8 mouse cellular contexts compared by ENCODE assay signal in genomic region chr9:86466990-86467870, GRCm38 (mm10). TPM values are rescaled to one million over a fixed set of nuclear protein-coding genes. Genes with fewer than 3 reads are reported as not detected.
DNase-seq lines count a peak whose midpoint lies in the region; ATAC-seq and TF ChIP-seq lines count a peak whose summit lies in the region.

TSS of gene Dop1a (plus strand) at chr9:86467154.

- H3K27me3 ChIP-seq in kidney, embryonic 15.5 days, result 0 out of 2 replicates have a peak, but pooled peaks cover 6% of the 10 kb centered on the region
- no peaks in the 10 kb centered on the region for H3K27me3 ChIP-seq in liver, embryonic 11.5 days (replicated peaks; ENCODE audit: control insufficient read depth, insufficient read depth, low read length)
- H3K27me3 ChIP-seq in stomach, embryonic 14.5 days (ENCODE audit: control insufficient read depth, insufficient read depth, low read length), result no peaks in the 10 kb centered on the region

- H3K9ac ChIP-seq in kidney, embryonic 15.5 days, result peak within 1 kb of the TSS; percentile 86
- H3K9ac ChIP-seq in liver, embryonic 11.5 days (ENCODE audit: low read depth, low read length), result peak within 1 kb of the TSS; percentile 84
- peak within 1 kb of the TSS; percentile 74 for H3K9ac ChIP-seq in stomach, embryonic 14.5 days (replicated peaks; ENCODE audit: low read depth, low read length)

- peak; percentile 93 for DNase-seq in A20 (ENCODE audit: low read depth, low spot score)
- DNase-seq in heart, adult 9 months (ENCODE audit: low spot score in 2 of 2), result peak; percentile 84 to 88
- DNase-seq in liver, embryonic 11.5 days (ENCODE audit: low spot score), result peak; percentile 88
- DNase-seq in naive thymus-derived CD4-positive, alpha-beta T cell, adult 2 months (ENCODE audit: low read depth), result peak; percentile 96

- peak within 1 kb of the TSS; percentile 44 for H3K27ac ChIP-seq in bone marrow macrophage, adult 2 months (ENCODE audit: insufficient read depth, low read depth, low read length)
- peak within 1 kb of the TSS; percentile 21; the same call in 1 of the 2 replicates for H3K27ac ChIP-seq in embryonic fibroblast, embryonic 13.5 days (ENCODE audit: insufficient read depth, low read length)
- H3K27ac ChIP-seq in kidney, embryonic 15.5 days, result peak within 1 kb of the TSS; percentile 84
- peak within 1 kb of the TSS; percentile 71 for H3K27ac ChIP-seq in liver, embryonic 11.5 days (ENCODE audit: low read depth, low read length)
- H3K27ac ChIP-seq in stomach, embryonic 14.5 days (ENCODE audit: low read length), result peak within 1 kb of the TSS; percentile 56

- ATAC-seq in kidney, embryonic 15.5 days (replicated peaks; ENCODE audit: low FRiP score), result peak; percentile 95
- peak; percentile 91 for ATAC-seq in liver, embryonic 11.5 days (replicated peaks; ENCODE audit: low FRiP score)
- ATAC-seq in stomach, embryonic 14.5 days (ENCODE audit: insufficient number of reproducible peaks, insufficient read depth, low FRiP score, low read depth), result peak; percentile 95

- peak within 1 kb of the TSS; percentile 82 for H3K4me2 ChIP-seq in kidney, embryonic 15.5 days
- peak within 1 kb of the TSS; percentile 81 for H3K4me2 ChIP-seq in liver, embryonic 11.5 days
- H3K4me2 ChIP-seq in stomach, embryonic 14.5 days (replicated peaks; ENCODE audit: low read depth, low read length), result peak within 1 kb of the TSS; percentile 70

- peaks cover 7% of the 10 kb centered on the region for H3K4me1 ChIP-seq in bone marrow macrophage, adult 2 months (ENCODE audit: control insufficient read depth, insufficient read depth, low read length)
- 0 out of 2 replicates have a peak, but pooled peaks cover 2% of the 10 kb centered on the region for H3K4me1 ChIP-seq in embryonic fibroblast, embryonic 13.5 days (ENCODE audit: control insufficient read depth, insufficient read depth, low read length)
- peaks cover 12% of the 10 kb centered on the region for H3K4me1 ChIP-seq in kidney, embryonic 15.5 days
- H3K4me1 ChIP-seq in liver, embryonic 11.5 days (replicated peaks; ENCODE audit: control insufficient read depth, insufficient read depth, low read length), result peaks cover 6% of the 10 kb centered on the region; the same call in 1 of the 2 replicates
- H3K4me1 ChIP-seq in stomach, embryonic 14.5 days (ENCODE audit: control insufficient read depth, insufficient read depth, low read length), result 0 out of 2 replicates have a peak, but pooled peaks cover 6% of the 10 kb centered on the region

- H3K9me3 ChIP-seq in kidney, embryonic 15.5 days (replicated peaks), result no peaks in the 10 kb centered on the region
- no peaks in the 10 kb centered on the region for H3K9me3 ChIP-seq in liver, embryonic 11.5 days (ENCODE audit: control insufficient read depth, low read length)
- no peaks in the 10 kb centered on the region for H3K9me3 ChIP-seq in stomach, embryonic 14.5 days (ENCODE audit: control insufficient read depth, low read depth, low read length)

- TF ChIP-seq CTCF in bone marrow macrophage, adult 2 months (IDR thresholded peaks at IDR 0.05; ENCODE audit: low read depth, low read length), result 0 out of 2 replicates have a peak, but pooled peaks have one; percentile 19
- TF ChIP-seq CTCF in embryonic fibroblast, embryonic 13.5 days (IDR thresholded peaks at IDR 0.05; ENCODE audit: borderline replicate concordance, insufficient read depth, low read length), result peak; percentile 79

- no peak for TF ChIP-seq POLR2A in bone marrow macrophage, adult 2 months (IDR thresholded peaks at IDR 0.05; ENCODE audit: borderline replicate concordance, low read depth, low read length)
- TF ChIP-seq POLR2A in embryonic fibroblast, embryonic 13.5 days (IDR thresholded peaks at IDR 0.05; ENCODE audit: low read depth, low read length), result peak; percentile 76

- H3K4me3 ChIP-seq in bone marrow macrophage, adult 2 months (ENCODE audit: insufficient read depth, low read length), result peak within 1 kb of the TSS; percentile 83
- H3K4me3 ChIP-seq in embryonic fibroblast, embryonic 13.5 days (ENCODE audit: insufficient read depth, low read length), result peak within 1 kb of the TSS; percentile 96
- H3K4me3 ChIP-seq in kidney, embryonic 15.5 days (replicated peaks), result peak within 1 kb of the TSS; percentile 93
- H3K4me3 ChIP-seq in liver, embryonic 11.5 days (ENCODE audit: low read depth, low read length), result peak within 1 kb of the TSS; percentile 91
- H3K4me3 ChIP-seq in stomach, embryonic 14.5 days (ENCODE audit: low read depth, low read length), result peak within 1 kb of the TSS; percentile 91

- WGBS in kidney, embryonic 15.5 days, result under 1% methylated on average over 93 of the region's 93 CpGs
- under 1% methylated on average over 90 of the region's 93 CpGs for WGBS in liver, embryonic 11.5 days
- WGBS in stomach, embryonic 14.5 days, result under 1% methylated on average over 93 of the region's 93 CpGs

- no peaks in the 10 kb centered on the region for H3K36me3 ChIP-seq in kidney, embryonic 15.5 days
- no peaks in the 10 kb centered on the region for H3K36me3 ChIP-seq in liver, embryonic 11.5 days (ENCODE audit: control insufficient read depth, insufficient read depth, low read length)
- H3K36me3 ChIP-seq in stomach, embryonic 14.5 days (ENCODE audit: control insufficient read depth, insufficient read depth, low read length), result no peaks in the 10 kb centered on the region

RNA-seq across cellular contexts. Expression of gene Dop1a, which starts in this region (rescaled TPM):
- 23.8 and 26.9 TPM in 2 replicates for polyA plus RNA-seq in bone marrow macrophage, adult 2 months (2012; ENCODE audit: insufficient read depth, insufficient read length, missing spikeins)
- 24.9 and 27.5 TPM in 2 replicates for polyA plus RNA-seq in embryonic fibroblast, embryonic 13.5 days (2011; ENCODE audit: insufficient read length, low read depth, missing spikeins)
- polyA plus RNA-seq in kidney, embryonic 15.5 days (2015; fragmentation: Nextera tagmentation; extraction: Ambion mirVana), result 9.9 and 13.0 TPM in 2 replicates
- polyA plus RNA-seq in liver, embryonic 11.5 days (2014; fragmentation: Nextera tagmentation; extraction: Ambion mirVana), result 9.7 and 12.2 TPM in 2 replicates
- 27.6 and 29.2 TPM in 2 replicates for polyA plus RNA-seq in stomach, embryonic 14.5 days (2014; fragmentation: Nextera tagmentation; extraction: Ambion mirVana)

Comparison
In these comparisons a context has a peak if more than half of its experiments do, and no peak if none do; other contexts are left out.
1. Peak in every context shown above with its lines: DNase-seq, ATAC-seq, H3K4me3 ChIP-seq and H3K27ac ChIP-seq.
2. H3K27ac ChIP-seq: peak in every context shown above with its lines; median percentile 84 in kidney, embryonic 15.5 days; 71 in liver, embryonic 11.5 days; 56 in stomach, embryonic 14.5 days; 44 in bone marrow macrophage, adult 2 months; 21 in embryonic fibroblast, embryonic 13.5 days.